Mouse (Mus musculus) hindbrain, embryonic 12.5 days (tissue): ENCODE measurements at regions not wholly inside any gene's neighbourhood (a gene's known extent, or its start where the extent isn't known, plus 50 kb on each side); places are given as distances from the start of the nearest gene placed in this dataset.

ENCODE experiments used
- ATAC-seq: fragments of 200-750 bp; cut with Nextera tagmentation; 2 replicates; pipeline ENCODE4 v1.8.0; 2017; ENCODE audit warnings: moderate TSS enrichment; ENCODE audit not compliant: low FRiP score
- H3K27ac ChIP-seq: fragments of 300-500 bp; sonication (generic); 2 replicates; pipeline ENCODE4 v1.5.1; 2016; ENCODE audit warnings: mild to moderate bottlenecking
- H3K27me3 ChIP-seq: fragments of 300-500 bp; sonication (generic); 2 replicates; pipeline ENCODE4 v1.6.1; 2016; ENCODE audit warnings: mild to moderate bottlenecking
- H3K36me3 ChIP-seq: fragments of 300-500 bp; sonication (generic); 2 replicates; pipeline ENCODE4 v1.6.1; 2016; ENCODE audit warnings: mild to moderate bottlenecking
- H3K4me1 ChIP-seq: fragments of 300-500 bp; sonication (generic); 2 replicates; pipeline ENCODE4 v1.6.1; 2016
- H3K4me2 ChIP-seq: fragments of 300-500 bp; sonication (generic); replicated peaks from 2 replicates; pipeline ENCODE4 v1.6.1; 2016; ENCODE audit warnings: mild to moderate bottlenecking
- H3K4me3 ChIP-seq: fragments of 300-500 bp; sonication (generic); 2 replicates; pipeline ENCODE4 v1.5.1; 2016; ENCODE audit warnings: mild to moderate bottlenecking
- H3K9ac ChIP-seq: fragments of 300-500 bp; sonication (generic); 2 replicates; pipeline ENCODE4 v1.6.1; 2016; ENCODE audit warnings: mild to moderate bottlenecking, moderate library complexity
- H3K9me3 ChIP-seq: fragments of 300-500 bp; sonication (generic); replicated peaks from 2 replicates; pipeline ENCODE4 v1.6.1; 2016; ENCODE audit warnings: mild to moderate bottlenecking
- WGBS: fragments of 180-500 bp; shearing (Covaris S2); methylation state at CpG from one replicate; pipeline ENCODE4 v1.1.7; 2016; 5-methylcytosine and 5-hydroxymethylcytosine counted together

DNA sequence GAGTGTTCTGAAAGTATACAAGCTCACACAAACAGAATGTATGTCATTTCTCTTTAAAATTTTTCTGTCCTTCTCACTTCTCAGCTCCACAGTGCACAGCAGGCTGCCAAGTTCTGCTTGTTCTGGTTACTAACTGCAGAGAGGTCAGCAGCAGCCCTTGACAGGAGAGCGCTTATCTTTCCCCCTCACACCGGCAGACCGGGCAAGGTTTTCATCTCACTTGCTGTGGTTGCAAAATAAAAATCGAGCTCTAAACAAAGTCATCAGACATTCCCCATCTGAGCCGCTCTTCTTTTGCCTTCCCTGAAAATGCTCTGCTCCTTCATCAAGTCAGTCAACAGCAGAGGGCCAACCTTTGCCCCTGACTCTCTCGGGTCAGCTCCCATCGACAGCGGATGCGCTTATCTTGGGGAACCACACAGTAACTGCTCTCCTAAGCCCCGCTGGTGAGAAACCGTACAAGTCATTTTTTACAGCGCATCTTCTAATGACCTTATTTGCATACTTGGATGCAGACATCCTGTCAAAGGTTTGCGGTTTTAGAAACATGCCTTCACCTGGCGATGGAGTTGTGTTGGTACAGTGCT lies 126.6 kb downstream of the Ankrd50 start:
- H3K36me3 ChIP-seq = no peaks in the 10 kb centered on the region
- H3K4me1 ChIP-seq = peaks cover 16% of the 10 kb centered on the region
- no peak for ATAC-seq
- no peak overlapping the region for H3K4me2 ChIP-seq
- H3K27ac ChIP-seq = no peak overlapping the region
- no peaks in the 10 kb centered on the region for H3K9me3 ChIP-seq
- 37% methylated on average over 14 of the region's 14 CpGs for WGBS
- no peak overlapping the region for H3K9ac ChIP-seq
- H3K4me3 ChIP-seq = no peak overlapping the region
- H3K27me3 ChIP-seq = no peaks in the 10 kb centered on the region

DNA sequence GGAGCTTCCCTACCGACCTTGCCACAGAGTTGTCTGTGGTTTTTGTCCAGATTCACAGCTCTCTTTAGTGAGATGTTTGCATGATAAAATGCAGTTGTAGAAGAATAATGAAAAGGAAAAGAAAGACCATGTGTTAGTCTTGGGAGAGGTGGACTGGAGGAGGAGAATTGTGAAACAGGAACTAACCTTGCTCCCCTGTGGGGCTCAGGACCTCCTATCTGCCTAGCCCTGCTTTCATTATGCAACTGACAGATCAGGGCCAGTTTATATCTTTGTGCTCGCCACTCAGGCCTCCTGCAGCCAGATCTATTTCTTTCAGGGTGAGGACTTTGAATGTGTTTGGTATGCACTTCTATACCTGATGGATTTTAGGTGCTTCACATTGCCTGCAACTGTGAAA lies 140.4 kb downstream of the Ankrd50 start:
- H3K9ac ChIP-seq = no peak overlapping the region
- H3K27ac ChIP-seq = no peak overlapping the region
- H3K9me3 ChIP-seq = no peaks in the 10 kb centered on the region
- no peaks in the 10 kb centered on the region for H3K27me3 ChIP-seq
- H3K4me1 ChIP-seq = no peaks in the 10 kb centered on the region
- H3K4me3 ChIP-seq = no peak overlapping the region
- no peaks in the 10 kb centered on the region for H3K36me3 ChIP-seq
- whole genome bisulfite sequencing = 24% methylated on average over 2 of the region's 2 CpGs
- H3K4me2 ChIP-seq = no peak overlapping the region
- ATAC-seq = no peak

DNA sequence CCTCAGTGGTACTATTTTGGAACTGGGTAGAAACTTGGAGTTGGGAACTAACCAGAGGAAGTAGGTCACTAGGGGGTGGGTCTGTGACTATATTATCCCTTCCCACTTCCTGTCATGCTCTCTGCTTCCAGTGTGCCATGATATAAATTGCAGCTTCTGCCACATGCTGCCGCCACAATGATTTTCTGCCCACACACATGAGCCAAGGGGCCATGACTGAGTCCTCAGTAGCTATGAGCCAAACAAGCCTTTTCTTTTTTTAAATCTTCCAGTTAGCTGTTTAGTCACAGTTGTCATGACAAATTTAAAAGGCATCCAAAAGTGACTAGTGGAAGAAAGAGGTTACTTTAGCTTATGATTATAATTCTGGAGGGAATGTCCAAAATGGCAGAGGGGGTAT lies 143.0 kb downstream of the Ankrd50 start:
- H3K36me3 ChIP-seq = no peaks in the 10 kb centered on the region
- no peaks in the 10 kb centered on the region for H3K4me1 ChIP-seq
- H3K4me2 ChIP-seq = no peak overlapping the region
- no peaks in the 10 kb centered on the region for H3K9me3 ChIP-seq
- WGBS = 92% methylated on average over 1 of the region's 1 CpGs
- H3K9ac ChIP-seq = no peak overlapping the region
- H3K27ac ChIP-seq = no peak overlapping the region
- no peaks in the 10 kb centered on the region for H3K27me3 ChIP-seq
- ATAC-seq = no peak
- H3K4me3 ChIP-seq = no peak overlapping the region

DNA sequence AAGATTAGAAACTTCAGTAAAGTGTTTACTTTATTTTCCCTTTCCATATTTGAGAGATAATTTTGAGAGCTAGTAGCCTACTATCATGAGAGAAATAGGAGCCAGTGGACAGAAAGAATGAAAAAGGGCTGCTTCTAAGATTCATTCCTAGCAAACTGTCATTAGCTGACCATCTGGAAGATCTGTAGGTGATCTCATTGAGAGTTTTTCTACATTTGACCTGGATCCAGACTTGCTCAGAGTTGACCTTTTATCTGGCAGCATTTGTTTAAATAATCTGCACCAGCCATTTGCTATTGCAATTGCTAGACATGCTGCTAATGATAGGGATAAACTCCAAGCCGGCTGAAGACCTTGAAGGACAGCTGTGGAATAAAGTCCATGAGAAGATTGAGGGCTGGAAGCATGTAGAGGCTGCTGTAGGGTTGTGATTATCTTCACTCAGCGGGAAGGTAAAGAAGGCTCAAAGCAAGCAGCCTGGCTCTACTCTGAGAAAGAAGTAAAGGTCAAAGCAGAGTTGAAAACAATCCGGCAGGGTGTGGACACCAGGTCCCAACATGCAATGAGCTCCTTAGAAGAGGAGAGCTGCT lies 151.2 kb downstream of the Ankrd50 start:
- H3K9me3 ChIP-seq = no peaks in the 10 kb centered on the region
- H3K27me3 ChIP-seq = no peaks in the 10 kb centered on the region
- H3K4me2 ChIP-seq = no peak overlapping the region
- 75% methylated on average over 3 of the region's 3 CpGs for WGBS
- H3K27ac ChIP-seq = no peak overlapping the region
- ATAC-seq = no peak
- no peak overlapping the region for H3K9ac ChIP-seq
- no peak overlapping the region for H3K4me3 ChIP-seq
- H3K36me3 ChIP-seq = no peaks in the 10 kb centered on the region
- H3K4me1 ChIP-seq = no peaks in the 10 kb centered on the region

DNA sequence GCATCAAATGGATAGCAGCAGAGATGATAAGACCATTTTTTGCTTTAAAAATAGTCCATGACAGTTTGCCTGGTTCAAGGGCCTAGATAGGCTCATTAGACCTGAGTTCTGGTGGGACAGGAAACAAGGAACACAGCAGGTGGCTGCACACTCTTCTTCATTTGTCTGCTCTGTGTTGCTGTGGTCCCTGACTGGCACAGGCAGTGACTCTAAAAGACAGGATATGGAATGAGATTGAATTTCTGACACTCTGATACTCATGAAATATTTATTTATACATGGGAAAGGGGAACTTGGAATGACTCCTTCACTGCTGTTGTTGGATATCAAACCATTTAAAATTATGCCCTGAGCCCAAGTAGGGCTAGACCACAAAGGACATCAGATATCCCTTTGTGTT lies 153.5 kb downstream of the Ankrd50 start:
- no peak for ATAC-seq
- H3K27ac ChIP-seq = no peak overlapping the region
- no peaks in the 10 kb centered on the region for H3K36me3 ChIP-seq
- H3K27me3 ChIP-seq = no peaks in the 10 kb centered on the region
- H3K9me3 ChIP-seq = no peaks in the 10 kb centered on the region
- no peaks in the 10 kb centered on the region for H3K4me1 ChIP-seq
- no peak overlapping the region for H3K4me3 ChIP-seq
- H3K4me2 ChIP-seq = no peak overlapping the region
- no peak overlapping the region for H3K9ac ChIP-seq

DNA sequence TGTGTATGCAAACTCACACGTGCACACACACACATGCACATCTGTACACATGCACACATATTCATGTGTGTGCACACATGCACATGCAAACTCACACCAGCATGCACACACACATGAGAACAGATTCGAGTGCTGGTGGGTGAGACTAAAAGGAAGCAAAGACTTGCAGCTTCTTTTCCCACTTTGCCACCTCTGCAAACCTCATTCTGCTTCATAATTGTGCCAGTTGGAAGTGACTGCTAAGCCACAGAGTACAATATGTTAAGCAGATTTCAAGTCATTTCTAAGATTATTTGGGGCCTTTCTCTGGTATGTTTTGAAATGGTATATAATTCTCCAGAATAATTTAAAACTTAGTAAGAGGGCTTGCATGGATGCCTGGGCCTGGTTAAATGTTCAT lies 157.4 kb downstream of the Ankrd50 start:
- H3K36me3 ChIP-seq = no peaks in the 10 kb centered on the region
- no peaks in the 10 kb centered on the region for H3K4me1 ChIP-seq
- no peaks in the 10 kb centered on the region for H3K9me3 ChIP-seq
- H3K27ac ChIP-seq = no peak overlapping the region
- no peaks in the 10 kb centered on the region for H3K27me3 ChIP-seq
- no peak overlapping the region for H3K4me3 ChIP-seq
- ATAC-seq = no peak
- H3K4me2 ChIP-seq = no peak overlapping the region
- no peak overlapping the region for H3K9ac ChIP-seq
- WGBS = 87% methylated on average over 2 of the region's 2 CpGs

DNA sequence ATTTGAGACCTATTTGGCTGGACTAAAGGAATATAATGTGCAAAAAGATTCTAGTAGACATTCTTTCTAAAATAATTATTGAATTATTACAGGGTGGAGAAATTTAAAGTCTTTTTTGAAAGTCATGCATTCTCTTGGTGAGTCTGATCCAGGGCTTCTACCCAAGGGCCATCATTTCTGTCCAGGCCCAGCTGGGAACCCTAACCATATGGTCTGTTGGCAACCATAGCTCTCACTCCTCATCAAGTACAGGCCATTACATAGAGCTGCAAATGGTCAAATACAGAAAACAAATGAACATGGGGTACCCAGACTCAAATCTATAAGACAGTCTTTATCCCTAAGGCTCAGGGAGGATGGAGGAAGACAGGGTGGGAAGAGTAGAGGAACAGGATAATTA lies 158.4 kb downstream of the Ankrd50 start:
- no peak for ATAC-seq

DNA sequence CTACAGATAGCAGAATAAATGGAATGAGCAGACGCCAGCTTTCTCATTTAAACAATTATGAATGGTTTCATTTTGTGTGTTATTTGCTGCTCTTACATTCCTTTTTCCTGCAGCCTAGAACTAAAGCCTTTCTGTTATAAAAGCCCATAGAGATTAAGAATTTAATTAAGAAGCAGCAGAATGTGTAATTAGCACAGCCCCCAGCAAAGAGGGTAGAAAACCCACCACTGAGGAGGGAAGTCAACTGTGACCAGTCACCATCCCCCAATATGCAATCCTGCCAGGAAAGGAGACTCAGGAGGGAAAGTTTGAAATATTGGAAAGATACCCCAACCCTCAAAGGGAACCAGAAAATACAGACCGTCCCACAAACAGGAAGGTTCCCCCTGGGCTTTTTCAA lies 160.0 kb downstream of the Ankrd50 start:
- H3K27ac ChIP-seq = no peak overlapping the region
- H3K27me3 ChIP-seq = no peaks in the 10 kb centered on the region
- ATAC-seq = no peak
- no peak overlapping the region for H3K9ac ChIP-seq
- no peak overlapping the region for H3K4me2 ChIP-seq
- H3K9me3 ChIP-seq = no peaks in the 10 kb centered on the region
- no peaks in the 10 kb centered on the region for H3K4me1 ChIP-seq
- no peaks in the 10 kb centered on the region for H3K36me3 ChIP-seq
- 71% methylated on average over 2 of the region's 2 CpGs for WGBS
- no peak overlapping the region for H3K4me3 ChIP-seq

More for the DNA sequence above, 158.4 kb downstream of the Ankrd50 start:
- Histone ChIP-seq H3K9ac (no peak overlapping the region), H3K4me3 (no peak overlapping the region), H3K36me3 (no peaks in the 10 kb centered on the region), H3K4me1 (no peaks in the 10 kb centered on the region), H3K9me3 (no peaks in the 10 kb centered on the region), H3K4me2 (no peak overlapping the region), H3K27ac (no peak overlapping the region), H3K27me3 (no peaks in the 10 kb centered on the region)

DNA sequence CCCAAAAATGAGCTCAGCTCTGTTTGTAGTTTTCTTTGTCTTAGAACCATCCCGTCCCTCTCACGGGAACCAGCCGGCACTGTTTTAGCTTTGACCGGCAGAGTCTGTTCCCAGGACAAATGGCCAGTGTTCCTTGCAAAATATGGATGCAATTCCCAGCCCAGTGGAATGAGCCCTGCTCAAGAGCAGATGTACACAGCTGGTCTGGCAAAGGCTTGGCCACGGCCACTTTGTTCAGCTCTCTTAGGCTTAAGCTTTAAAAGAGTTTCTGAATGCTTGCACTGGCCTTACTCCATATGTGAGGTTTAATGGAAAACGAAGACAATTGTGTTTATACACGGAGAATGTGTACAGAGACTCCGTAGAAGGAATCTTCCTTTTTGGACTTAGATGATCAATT lies 162.2 kb downstream of the Ankrd50 start:
- H3K4me1 ChIP-seq = no peaks in the 10 kb centered on the region
- no peaks in the 10 kb centered on the region for H3K9me3 ChIP-seq
- no peak overlapping the region for H3K4me2 ChIP-seq
- ATAC-seq = no peak
- H3K27ac ChIP-seq = no peak overlapping the region
- H3K27me3 ChIP-seq = no peaks in the 10 kb centered on the region
- H3K36me3 ChIP-seq = no peaks in the 10 kb centered on the region
- no peak overlapping the region for H3K4me3 ChIP-seq
- H3K9ac ChIP-seq = no peak overlapping the region
- WGBS = 47% methylated on average over 8 of the region's 8 CpGs

DNA sequence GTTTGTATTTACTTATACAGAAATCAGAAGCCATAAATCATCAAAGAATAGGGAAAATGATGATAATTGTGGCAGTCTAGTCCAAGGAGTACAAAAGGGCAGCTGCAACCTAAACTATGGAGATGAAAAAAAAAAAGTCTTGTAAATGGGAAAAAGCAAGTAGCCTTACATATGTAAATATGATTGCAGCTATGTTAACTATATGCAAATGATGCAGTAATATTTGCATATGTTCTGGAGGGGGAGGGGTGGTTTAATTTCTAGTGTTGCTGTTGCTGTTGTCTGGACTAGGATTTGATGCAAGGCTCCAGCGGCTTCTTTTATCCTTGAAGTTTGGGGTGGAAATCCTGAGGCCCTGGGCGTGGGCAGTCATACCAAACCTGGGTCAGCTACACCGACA lies 163.0 kb downstream of the Ankrd50 start:
- no peaks in the 10 kb centered on the region for H3K4me1 ChIP-seq
- no peak for ATAC-seq
- WGBS = 77% methylated on average over 3 of the region's 3 CpGs

DNA sequence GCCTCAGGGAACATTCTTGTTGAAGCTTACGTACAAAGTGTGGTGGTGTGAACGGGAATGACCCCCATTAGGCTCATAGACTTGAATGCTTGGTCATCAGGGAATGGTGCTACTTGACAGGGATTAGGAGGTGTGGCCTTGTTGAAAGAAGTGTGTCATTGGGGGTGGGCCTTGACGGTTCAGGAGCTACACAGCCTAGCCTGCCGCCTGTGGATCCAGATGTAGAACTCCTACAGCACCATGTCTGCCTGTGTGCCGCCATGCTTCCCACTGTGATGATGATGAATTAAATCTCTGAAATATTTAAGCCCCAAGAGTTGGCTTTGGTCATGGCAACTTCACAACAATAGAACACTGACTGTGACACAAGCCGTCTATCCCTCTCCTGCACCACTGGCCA lies 163.6 kb downstream of the Ankrd50 start:
- WGBS = 80% methylated on average over 6 of the region's 6 CpGs
- Histone ChIP-seq H3K36me3 (no peaks in the 10 kb centered on the region), H3K4me3 (no peak overlapping the region), H3K9me3 (no peaks in the 10 kb centered on the region), H3K4me1 (no peaks in the 10 kb centered on the region), H3K27ac (no peak overlapping the region), H3K4me2 (no peak overlapping the region), H3K27me3 (no peaks in the 10 kb centered on the region), H3K9ac (no peak overlapping the region)
- ATAC-seq = no peak

More for the DNA sequence above, 163.0 kb downstream of the Ankrd50 start:
- no peaks in the 10 kb centered on the region for H3K27me3 ChIP-seq
- H3K9me3 ChIP-seq = no peaks in the 10 kb centered on the region
- no peak overlapping the region for H3K27ac ChIP-seq
- H3K4me3 ChIP-seq = no peak overlapping the region
- no peak overlapping the region for H3K9ac ChIP-seq
- no peak overlapping the region for H3K4me2 ChIP-seq
- H3K36me3 ChIP-seq = no peaks in the 10 kb centered on the region

DNA sequence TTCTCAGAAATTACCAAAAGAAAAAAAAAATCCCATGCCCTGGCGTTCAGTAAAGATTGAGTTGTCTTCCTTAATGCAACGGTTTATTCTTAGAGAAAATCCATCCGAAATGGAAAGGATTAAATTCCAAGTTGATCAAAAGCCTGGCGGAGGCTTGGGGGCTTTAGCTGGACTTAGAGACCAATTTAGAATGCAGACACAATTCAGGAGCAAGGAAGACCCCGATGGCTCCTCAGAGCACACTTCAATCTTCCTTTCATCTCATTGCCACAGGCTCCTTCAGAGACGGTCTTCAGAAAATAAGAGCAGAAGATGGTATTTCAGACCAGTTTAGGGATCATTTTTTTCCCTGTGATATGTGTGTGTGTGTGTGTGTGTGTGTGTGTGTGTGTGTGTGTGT lies 171.8 kb downstream of the Ankrd50 start:
- 80% methylated on average over 6 of the region's 6 CpGs for WGBS
- ATAC-seq = no peak
- no peaks in the 10 kb centered on the region for H3K36me3 ChIP-seq
- H3K4me1 ChIP-seq = peaks cover 5% of the 10 kb centered on the region; the same call in 1 of the 2 replicates
- no peak overlapping the region for H3K4me3 ChIP-seq
- H3K27ac ChIP-seq = no peak overlapping the region
- no peaks in the 10 kb centered on the region for H3K9me3 ChIP-seq
- no peak overlapping the region for H3K9ac ChIP-seq
- no peaks in the 10 kb centered on the region for H3K27me3 ChIP-seq
- no peak overlapping the region for H3K4me2 ChIP-seq

DNA sequence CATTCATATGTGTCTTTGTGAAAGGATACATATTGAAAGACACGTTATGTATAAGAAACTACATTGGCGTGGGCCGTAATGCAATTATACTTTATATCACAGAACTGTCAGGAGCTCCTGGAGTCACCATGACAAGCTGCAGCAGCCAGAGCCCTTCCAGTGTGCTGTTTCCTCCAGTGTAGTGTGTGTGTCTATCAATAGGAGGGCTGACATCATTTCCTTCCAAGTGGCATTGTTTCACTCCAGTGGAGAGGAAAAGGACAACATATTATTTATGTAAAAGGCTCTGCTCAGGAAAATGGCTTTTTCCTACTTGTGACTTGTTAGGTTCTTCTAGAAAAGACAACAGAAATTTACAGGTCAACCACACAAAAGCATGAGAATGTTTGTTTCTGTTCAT lies 172.5 kb downstream of the Ankrd50 start:
- Histone ChIP-seq H3K36me3 (no peaks in the 10 kb centered on the region), H3K4me2 (no peak overlapping the region), H3K27ac (no peak overlapping the region), H3K9me3 (no peaks in the 10 kb centered on the region), H3K9ac (no peak overlapping the region), H3K4me3 (no peak overlapping the region), H3K27me3 (no peaks in the 10 kb centered on the region), H3K4me1 (peaks cover 5% of the 10 kb centered on the region; the same call in 1 of the 2 replicates)
- no peak for ATAC-seq
- WGBS = 68% methylated on average over 3 of the region's 3 CpGs
